ENCODE assay signal across 7 mouse cellular contexts in the genomic region with DNA sequence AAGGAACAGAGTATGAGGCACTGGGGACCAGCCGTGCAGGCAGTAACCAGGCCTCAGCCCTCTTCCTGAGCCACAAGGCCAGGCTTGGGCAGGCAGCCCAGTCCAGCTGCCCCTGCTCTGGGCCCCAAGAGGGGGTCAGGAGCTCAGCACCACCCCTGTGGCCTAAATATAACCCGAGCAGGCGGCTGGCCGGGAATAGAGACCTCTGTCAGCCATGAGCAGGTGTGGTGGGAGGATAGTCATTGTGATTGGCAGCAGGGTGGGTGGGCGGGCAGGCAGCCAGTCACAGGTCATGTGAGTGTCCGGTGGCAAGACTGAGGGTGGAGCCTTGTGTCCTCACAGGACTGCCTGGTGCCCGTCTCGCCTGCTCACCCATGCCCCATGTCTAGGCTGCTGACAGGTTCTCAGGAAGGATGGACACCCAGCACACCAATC. TPM values are rescaled to one million over a fixed set of nuclear protein-coding genes. Genes with fewer than 3 reads are reported as not detected.
DNase-seq lines count a peak whose midpoint lies in the region; ATAC-seq lines count a peak whose summit lies in the region.

No protein-coding gene starts in this region.

- ATAC-seq in heart, embryonic 12.5 days (ENCODE audit: insufficient number of reproducible peaks, low FRiP score) = peak; percentile 43; the same call in 1 of the 2 replicates
- no peak for ATAC-seq in inflammation-experienced regulatory T-cells, adult 6 months

- WGBS in heart, embryonic 12.5 days = 36% methylated on average over 8 of the region's 8 CpGs

- DNase-seq in 3134 (ENCODE audit: extremely low read depth, insufficient read length, low spot score) (peak; percentile 79), MN1 (ENCODE audit: low spot score) (peak; percentile 69)
- peak; percentile 47 for DNase-seq in kidney, postnatal 10 days
- no peak for DNase-seq in embryo, embryonic 9.5 days (ENCODE audit: extremely low spot score)
- DNase-seq in layer of hippocampus, adult 9-11 months = no peak

- H3K4me1 ChIP-seq in heart, embryonic 12.5 days (replicated peaks) = peaks cover 37% of the 10 kb centered on the region

- no peaks in the 10 kb centered on the region for H3K36me3 ChIP-seq in heart, embryonic 12.5 days

- H3K4me2 ChIP-seq in heart, embryonic 12.5 days = 0 out of 2 replicates have a peak overlapping the region, but pooled peaks have one; percentile 8

- H3K9ac ChIP-seq in heart, embryonic 12.5 days = peak overlapping the region; percentile 53

- H3K9me3 ChIP-seq in heart, embryonic 12.5 days (replicated peaks) = no peaks in the 10 kb centered on the region

- H3K27me3 ChIP-seq in heart, embryonic 12.5 days (replicated peaks) = peaks cover 23% of the 10 kb centered on the region

- peak overlapping the region; percentile 46 for H3K27ac ChIP-seq in heart, embryonic 12.5 days (ENCODE audit: poor library complexity, severe bottlenecking)

- H3K4me3 ChIP-seq in heart, embryonic 12.5 days = no peak overlapping the region

RNA-seq across cellular contexts. Expression of a gene that starts 13.8 kb away (rescaled TPM):
- 0.13 and 0.67 TPM in 2 replicates for polyA plus RNA-seq in heart, embryonic 12.5 days (2016; fragmentation: Nextera tagmentation; extraction: Ambion mirVana)
- polyA plus RNA-seq in inflammation-experienced regulatory T-cells, adult 6 months (2017; shearing (Covaris generic)) = not detected

RNA-seq across cellular contexts. Expression of a gene that starts 17.9 kb away (rescaled TPM):
- 5.5 and 7.9 TPM in 2 replicates for polyA plus RNA-seq in heart, embryonic 12.5 days (2016; fragmentation: Nextera tagmentation; extraction: Ambion mirVana)
- polyA plus RNA-seq in inflammation-experienced regulatory T-cells, adult 6 months (2017; shearing (Covaris generic)) = not detected

RNA-seq across cellular contexts. Expression of a gene that starts 21.9 kb away (rescaled TPM):
- 1.2 and 1.8 TPM in 2 replicates for polyA plus RNA-seq in heart, embryonic 12.5 days (2016; fragmentation: Nextera tagmentation; extraction: Ambion mirVana)
- polyA plus RNA-seq in inflammation-experienced regulatory T-cells, adult 6 months (2017; shearing (Covaris generic)) = not detected

RNA-seq across cellular contexts. Expression of a gene that starts 25.5 kb away (rescaled TPM):
- 6.3 and 6.5 TPM in 2 replicates for polyA plus RNA-seq in heart, embryonic 12.5 days (2016; fragmentation: Nextera tagmentation; extraction: Ambion mirVana)
- under 1 TPM; 0.72 to 0.78 (median 0.77) TPM for polyA plus RNA-seq in inflammation-experienced regulatory T-cells, adult 6 months (2017; shearing (Covaris generic))

Comparison
In these comparisons a context has a peak if more than half of its experiments do, and no peak if none do; other contexts are left out.
1. DNase-seq: peak in 3134 (single experiment), MN1 (single experiment) and kidney, postnatal 10 days (single experiment); none in embryo, embryonic 9.5 days (single experiment) and layer of hippocampus, adult 9-11 months (single experiment).